Mouse (Mus musculus) forebrain, embryonic 16.5 days (tissue): ENCODE measurements around the gene Trim14. TPM values are rescaled to one million over a fixed set of nuclear protein-coding genes. Genes with fewer than 3 reads are reported as not detected.
"Not testable (repeated sequence)": the region's sequence is repeated elsewhere in the genome, so short reads cannot be mapped to it uniquely, and the experiment has no call there.

Experiments
- ATAC-seq: fragments of 200-750 bp; cut with Nextera tagmentation; 2 replicates; pipeline ENCODE4 v1.8.0; 2017; ENCODE audit warnings: mild to moderate bottlenecking, moderate library complexity
- H3K27ac ChIP-seq: fragments of 300-500 bp; sonication (generic); 2 replicates; pipeline ENCODE4 v1.5.1; 2014; ENCODE audit warnings: low read length, control low read depth
- H3K27me3 ChIP-seq: fragments of 300-500 bp; sonication (generic); replicated peaks from 2 replicates; pipeline ENCODE4 v1.6.1; 2014; ENCODE audit warnings: low read length; ENCODE audit not compliant: control insufficient read depth, insufficient read depth
- H3K36me3 ChIP-seq: fragments of 300-500 bp; sonication (generic); 2 replicates; pipeline ENCODE4 v1.6.1; 2014; ENCODE audit not compliant: control insufficient read depth, insufficient read depth
- H3K4me1 ChIP-seq: fragments of 300-500 bp; sonication (generic); replicated peaks from 2 replicates; pipeline ENCODE4 v1.6.1; 2014; ENCODE audit warnings: low read length; ENCODE audit not compliant: control insufficient read depth, insufficient read depth
- H3K4me2 ChIP-seq: fragments of 300-500 bp; sonication (generic); 2 replicates; pipeline ENCODE4 v1.6.1; 2014; ENCODE audit warnings: mild to moderate bottlenecking, low read length, control low read depth
- H3K4me3 ChIP-seq: fragments of 300-500 bp; sonication (generic); replicated peaks from 2 replicates; pipeline ENCODE4 v1.5.1; 2014; ENCODE audit warnings: mild to moderate bottlenecking, low read length, control low read depth
- H3K9ac ChIP-seq: fragments of 300-500 bp; sonication (generic); replicated peaks from 2 replicates; pipeline ENCODE4 v1.6.1; 2014; ENCODE audit warnings: low read depth, low read length, control low read depth
- H3K9me3 ChIP-seq: fragments of 300-500 bp; sonication (generic); 2 replicates; pipeline ENCODE4 v1.6.1; 2016; ENCODE audit warnings: low read length; ENCODE audit not compliant: control insufficient read depth
- WGBS: fragments of 180-500 bp; shearing (Covaris S2); extraction: QIAGEN DNeasy Blood & Tissue Kit; methylation state at CpG from one replicate; pipeline ENCODE4 v1.1.7; 2014; 5-methylcytosine and 5-hydroxymethylcytosine counted together
- polyA plus RNA-seq: library from polyadenylated mRNA; unstranded; fragments of >200 nt; fragmentation: Nextera tagmentation; extraction: Ambion mirVana; gene quantifications from 2 replicates; pipeline ENCODE4 v1.2.1, GENCODE M21; 2015

Gene Trim14
- polyA plus RNA-seq, 1 experiment from 2014 or later: 0.85 TPM

DNA sequence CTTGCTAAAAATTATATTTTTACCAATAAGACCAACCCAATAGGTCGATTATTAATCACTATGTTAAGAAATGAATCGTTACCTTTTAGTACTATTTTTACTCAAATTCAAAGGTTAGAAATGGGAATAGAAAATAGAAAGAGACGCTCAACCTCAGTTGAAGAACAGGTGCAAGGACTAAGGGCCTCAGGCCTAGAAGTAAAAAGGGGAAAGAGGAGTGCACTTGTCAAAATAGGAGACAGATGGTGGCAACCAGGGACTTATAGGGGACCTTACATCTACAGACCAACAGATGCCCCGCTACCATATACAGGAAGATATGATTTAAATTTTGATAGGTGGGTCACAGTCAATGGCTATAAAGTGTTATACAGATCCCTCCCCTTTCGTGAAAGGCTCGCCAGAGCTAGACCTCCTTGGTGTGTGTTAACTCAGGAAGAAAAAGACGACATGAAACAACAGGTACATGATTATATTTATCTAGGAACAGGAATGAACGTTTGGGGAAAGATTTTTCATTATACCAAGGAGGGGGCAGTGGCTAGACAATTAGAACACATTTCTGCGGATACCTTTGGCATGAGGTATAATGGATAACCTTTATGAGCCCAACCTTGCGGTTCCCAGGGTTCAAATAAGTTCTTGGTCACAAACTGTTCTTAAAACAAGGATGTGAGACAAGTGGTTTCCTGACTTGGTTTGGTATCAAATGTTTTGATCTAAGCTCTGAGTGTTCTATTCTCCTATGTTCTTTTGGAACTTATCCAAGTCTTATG, 39.8 kb upstream of the Trim14 start:
- not testable (repeated sequence) for H3K4me3 ChIP-seq, H3K27ac ChIP-seq, H3K27me3 ChIP-seq, H3K4me1 ChIP-seq, H3K4me2 ChIP-seq, ATAC-seq, H3K9ac ChIP-seq, H3K9me3 ChIP-seq, H3K36me3 ChIP-seq
- WGBS: 92% methylated on average over 6 of the region's 10 CpGs

DNA sequence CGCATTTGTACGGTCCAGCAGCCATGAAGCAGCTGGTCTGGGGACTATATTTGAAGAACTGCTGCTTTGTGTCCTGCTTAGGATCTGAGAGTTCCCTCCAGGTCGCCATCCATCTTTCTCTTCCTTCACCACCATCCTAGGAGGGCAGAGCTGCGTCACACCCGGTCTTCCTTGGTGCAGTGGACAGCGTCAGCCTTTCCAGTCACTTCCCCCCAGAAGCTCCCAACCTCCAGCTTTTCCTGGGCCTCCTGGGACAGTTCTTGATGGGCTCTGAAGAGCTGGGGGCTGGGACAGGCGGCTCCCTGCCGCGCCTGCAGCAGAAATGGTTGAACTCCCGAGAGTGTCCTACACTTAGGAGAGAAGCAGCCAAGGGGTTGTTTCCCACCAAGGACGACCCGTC, 38.9 kb upstream of the Trim14 start:
- Histone ChIP-seq H3K4me1 (no peaks in the 10 kb centered on the region), H3K27me3 (no peaks in the 10 kb centered on the region), H3K9ac (no peak overlapping the region), H3K9me3 (0 out of 2 replicates have a peak, but pooled peaks cover 2% of the 10 kb centered on the region), H3K27ac (no peak overlapping the region), H3K36me3 (no peaks in the 10 kb centered on the region; the same call in 1 of the 2 replicates), H3K4me2 (no peak overlapping the region), H3K4me3 (no peak overlapping the region)
- ATAC-seq: no peak
- WGBS: 91% methylated on average over 10 of the region's 12 CpGs

DNA sequence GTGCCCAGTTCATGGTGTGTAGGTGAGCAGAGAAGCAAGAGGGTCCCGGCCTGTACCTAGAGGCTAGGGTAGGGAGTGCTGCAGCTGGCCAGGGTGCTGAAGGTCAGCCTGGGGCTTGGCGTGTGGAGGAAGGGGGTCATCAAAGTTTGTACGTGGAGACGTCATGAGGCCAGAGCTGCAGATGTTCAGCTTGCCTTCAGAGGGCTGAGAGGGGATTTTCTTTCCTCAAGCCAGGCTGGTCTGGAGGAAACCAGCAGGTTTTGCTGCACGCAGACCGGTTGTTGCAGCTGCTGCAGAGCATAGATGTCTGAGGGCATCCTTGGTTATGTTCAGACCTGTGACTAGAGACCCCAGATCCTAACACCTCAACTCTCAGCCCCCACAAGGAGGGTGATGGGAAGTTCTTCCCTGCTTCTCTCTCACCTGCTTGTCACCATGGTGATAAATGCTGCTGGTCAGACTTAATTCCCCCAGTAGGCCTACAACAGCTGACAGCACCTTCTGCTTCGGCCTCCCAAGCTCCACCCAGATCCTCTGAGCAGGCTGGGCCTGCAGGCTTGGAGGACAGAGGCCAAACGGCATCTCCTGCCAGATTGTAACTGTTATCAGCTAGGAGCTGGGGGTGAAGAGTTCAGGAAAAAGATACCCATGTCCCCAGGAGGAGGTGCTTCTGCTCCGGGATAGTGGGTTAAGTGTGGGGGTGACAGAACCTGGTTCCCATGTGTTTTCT, 38.2 kb upstream of the Trim14 start:
- no peak for ATAC-seq
- Histone ChIP-seq H3K9me3 (0 out of 2 replicates have a peak, but pooled peaks cover 2% of the 10 kb centered on the region), H3K9ac (no peak overlapping the region), H3K36me3 (no peaks in the 10 kb centered on the region; the same call in 1 of the 2 replicates), H3K27ac (no peak overlapping the region), H3K4me3 (no peak overlapping the region), H3K27me3 (no peaks in the 10 kb centered on the region), H3K4me1 (peaks cover 2% of the 10 kb centered on the region; the same call in 1 of the 2 replicates), H3K4me2 (no peak overlapping the region)
- 72% methylated on average over 9 of the region's 9 CpGs for WGBS

DNA sequence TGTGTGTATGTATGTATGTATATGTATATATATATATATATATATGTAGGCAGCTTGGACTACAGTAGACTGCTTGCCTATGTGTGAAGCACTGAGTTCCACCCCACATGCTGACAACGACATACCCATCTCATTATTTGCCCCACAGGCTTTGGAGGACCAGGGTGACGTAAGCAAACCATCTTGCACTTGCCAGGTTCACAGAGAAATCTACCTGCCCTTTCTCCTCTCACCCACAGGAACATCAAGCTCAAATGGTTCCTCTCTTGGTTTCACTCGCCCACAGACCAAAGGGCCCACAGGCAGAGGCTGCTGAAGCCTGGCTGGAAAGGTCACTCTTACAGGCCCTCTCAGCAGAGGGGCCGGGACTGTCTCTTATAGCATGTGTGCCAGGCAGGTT, 36.7 kb upstream of the Trim14 start:
- Histone ChIP-seq H3K9me3 (no peaks in the 10 kb centered on the region), H3K9ac (no peak overlapping the region)
- 88% methylated on average over 4 of the region's 4 CpGs for WGBS

DNA sequence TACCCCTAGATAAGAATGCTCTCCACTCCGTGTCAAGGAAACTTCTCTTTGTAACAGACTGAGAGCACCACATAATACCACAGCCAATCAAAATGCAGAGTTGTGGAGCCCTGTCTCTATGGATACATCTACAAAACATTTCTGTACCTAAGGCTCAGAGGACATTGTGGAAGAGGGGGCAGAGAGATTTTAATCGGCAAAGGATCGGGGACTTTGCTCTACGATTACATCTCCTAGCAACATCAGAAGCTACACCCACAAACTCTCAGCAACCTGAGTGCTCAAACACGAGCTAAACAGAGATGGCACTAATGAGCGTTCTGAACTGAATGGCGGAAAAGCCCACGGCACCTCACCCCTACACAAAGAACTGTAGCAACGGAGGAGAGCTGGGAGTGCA, 35.8 kb upstream of the Trim14 start:
- Histone ChIP-seq H3K4me2 (no peak overlapping the region), H3K36me3 (no peaks in the 10 kb centered on the region; the same call in 1 of the 2 replicates), H3K4me1 (peaks cover 2% of the 10 kb centered on the region; the same call in 1 of the 2 replicates), H3K27ac (no peak overlapping the region), H3K4me3 (no peak overlapping the region), H3K27me3 (no peaks in the 10 kb centered on the region), H3K9me3 (no peaks in the 10 kb centered on the region), H3K9ac (no peak overlapping the region)
- no peak for ATAC-seq
- WGBS: 88% methylated on average over 9 of the region's 9 CpGs

More for the DNA sequence above, 36.7 kb upstream of the Trim14 start:
- no peak overlapping the region for H3K4me2 ChIP-seq
- no peak for ATAC-seq
- H3K27ac ChIP-seq: no peak overlapping the region
- H3K4me1 ChIP-seq: peaks cover 2% of the 10 kb centered on the region; the same call in 1 of the 2 replicates
- no peak overlapping the region for H3K4me3 ChIP-seq
- no peaks in the 10 kb centered on the region; the same call in 1 of the 2 replicates for H3K36me3 ChIP-seq
- no peaks in the 10 kb centered on the region for H3K27me3 ChIP-seq

DNA sequence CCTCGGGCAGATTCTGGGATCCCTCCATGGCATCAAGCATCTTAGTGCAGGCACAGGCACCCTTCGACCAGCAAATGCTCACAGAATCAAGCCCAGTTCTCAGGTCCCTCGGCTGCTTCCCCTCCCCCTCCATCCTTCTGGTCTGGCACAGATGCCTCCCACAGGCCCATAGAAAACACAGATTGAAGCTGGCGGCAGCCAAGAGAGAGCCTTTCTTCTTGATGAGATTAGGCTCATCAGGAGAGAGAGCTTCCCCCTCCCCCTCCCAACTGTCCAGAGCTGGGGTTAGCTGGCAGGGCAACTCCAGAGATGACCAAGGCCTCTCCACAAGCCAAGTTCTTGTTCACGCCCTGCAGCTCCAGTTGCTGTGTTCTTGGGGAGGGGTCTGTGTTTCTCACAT, 33.7 kb upstream of the Trim14 start:
- Histone ChIP-seq H3K9me3 (no peaks in the 10 kb centered on the region), H3K4me1 (peaks cover 2% of the 10 kb centered on the region; the same call in 1 of the 2 replicates), H3K27ac (peak overlapping the region; percentile 42; the same call in 1 of the 2 replicates), H3K9ac (no peak overlapping the region), H3K4me2 (no peak overlapping the region), H3K36me3 (no peaks in the 10 kb centered on the region; the same call in 1 of the 2 replicates), H3K4me3 (no peak overlapping the region), H3K27me3 (no peaks in the 10 kb centered on the region)
- 15% methylated on average over 5 of the region's 5 CpGs for WGBS
- ATAC-seq: peak; percentile 82

DNA sequence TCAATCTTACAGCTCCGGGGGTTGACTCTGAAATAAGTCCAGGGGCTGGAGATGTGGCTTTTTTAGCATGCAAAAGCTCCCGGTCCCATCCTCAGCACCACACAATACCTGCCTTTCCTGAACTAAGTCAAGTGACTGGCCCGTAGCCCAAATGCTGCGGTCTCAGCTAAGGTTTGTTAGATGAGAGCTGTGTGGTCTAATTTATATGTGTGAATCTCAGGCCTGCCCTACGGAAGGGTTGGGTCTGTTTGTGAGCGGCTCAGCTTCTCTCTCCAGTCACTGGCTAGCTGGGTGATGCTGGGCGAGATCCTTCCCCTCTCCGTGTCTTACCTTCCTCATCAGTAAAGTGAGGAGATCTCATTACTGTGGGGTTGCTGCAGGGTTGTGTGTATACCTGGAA, 32.2 kb upstream of the Trim14 start:
- no peak for ATAC-seq
- Histone ChIP-seq H3K27ac (no peak overlapping the region), H3K9ac (no peak overlapping the region), H3K4me1 (peaks cover 2% of the 10 kb centered on the region; the same call in 1 of the 2 replicates), H3K4me3 (no peak overlapping the region), H3K36me3 (no peaks in the 10 kb centered on the region), H3K4me2 (no peak overlapping the region), H3K27me3 (no peaks in the 10 kb centered on the region), H3K9me3 (no peaks in the 10 kb centered on the region)
- 86% methylated on average over 8 of the region's 8 CpGs for WGBS

DNA sequence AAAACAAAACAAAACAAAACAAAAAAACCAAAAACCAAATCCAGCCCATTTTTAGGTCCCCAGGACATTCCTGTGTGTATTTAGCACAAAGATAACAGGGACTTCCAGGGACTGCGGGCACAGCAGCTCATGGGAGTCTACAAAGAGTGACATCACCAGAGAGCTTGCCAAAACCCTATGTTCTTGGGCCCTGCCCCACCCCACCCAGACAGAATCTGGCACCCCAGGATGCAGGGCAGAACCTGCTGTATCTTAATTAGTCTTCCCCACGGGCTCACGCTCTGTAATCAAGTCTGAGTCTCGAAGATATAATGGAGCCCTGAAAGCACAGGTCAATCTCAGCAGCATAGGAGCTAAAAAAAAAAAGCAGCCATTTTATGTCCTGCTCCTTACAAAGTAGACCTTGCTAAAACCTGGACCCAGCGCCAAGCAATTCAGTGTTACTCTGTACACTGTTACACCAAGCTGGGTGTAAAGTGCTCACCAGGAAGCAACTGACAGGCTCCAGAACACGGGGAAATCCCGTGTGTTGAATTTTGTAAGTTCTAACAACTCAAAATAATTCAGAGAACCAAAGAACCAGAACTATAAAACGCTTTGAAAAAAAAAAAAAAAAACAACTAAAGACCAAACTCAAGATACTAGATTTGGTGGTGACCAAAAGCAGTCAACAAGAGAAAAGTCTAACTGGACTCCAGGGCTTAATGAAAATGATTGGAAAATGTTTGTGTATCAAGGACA, 31.2 kb upstream of the Trim14 start:
- no peak for ATAC-seq
- Histone ChIP-seq H3K4me2 (no peak overlapping the region), H3K9ac (no peak overlapping the region), H3K27ac (no peak overlapping the region), H3K27me3 (no peaks in the 10 kb centered on the region), H3K9me3 (no peaks in the 10 kb centered on the region), H3K4me1 (peaks cover 2% of the 10 kb centered on the region; the same call in 1 of the 2 replicates), H3K4me3 (no peak overlapping the region), H3K36me3 (no peaks in the 10 kb centered on the region)
- 42% methylated on average over 8 of the region's 8 CpGs for WGBS
